Mouse (Mus musculus): ENCODE measurements around the gene Ap1s1.
A peak's percentile ranks its signal among the peaks of the same experiment; 100 is the strongest.

The Ap1s1 gene

DNA sequence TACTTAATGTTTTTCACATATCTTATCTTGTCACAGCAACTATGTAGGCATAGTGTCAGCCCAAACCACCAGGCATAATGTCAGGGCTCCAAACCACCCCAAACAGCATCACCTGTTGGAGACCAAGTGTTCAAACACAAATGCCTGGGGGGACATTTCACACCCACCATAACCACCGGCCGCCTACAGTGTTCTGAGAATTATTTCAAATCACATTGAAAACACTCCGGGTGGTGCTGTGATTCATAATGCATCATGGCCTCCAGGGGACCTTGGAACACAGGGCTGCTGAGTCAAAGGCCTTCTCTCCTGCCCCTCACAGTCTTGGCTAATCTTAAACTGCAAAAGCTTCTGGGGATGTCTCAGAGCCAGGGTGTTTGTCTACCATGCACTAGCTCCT lies 30.0 kb downstream of the Ap1s1 start:
- no peak for DNase-seq

DNA sequence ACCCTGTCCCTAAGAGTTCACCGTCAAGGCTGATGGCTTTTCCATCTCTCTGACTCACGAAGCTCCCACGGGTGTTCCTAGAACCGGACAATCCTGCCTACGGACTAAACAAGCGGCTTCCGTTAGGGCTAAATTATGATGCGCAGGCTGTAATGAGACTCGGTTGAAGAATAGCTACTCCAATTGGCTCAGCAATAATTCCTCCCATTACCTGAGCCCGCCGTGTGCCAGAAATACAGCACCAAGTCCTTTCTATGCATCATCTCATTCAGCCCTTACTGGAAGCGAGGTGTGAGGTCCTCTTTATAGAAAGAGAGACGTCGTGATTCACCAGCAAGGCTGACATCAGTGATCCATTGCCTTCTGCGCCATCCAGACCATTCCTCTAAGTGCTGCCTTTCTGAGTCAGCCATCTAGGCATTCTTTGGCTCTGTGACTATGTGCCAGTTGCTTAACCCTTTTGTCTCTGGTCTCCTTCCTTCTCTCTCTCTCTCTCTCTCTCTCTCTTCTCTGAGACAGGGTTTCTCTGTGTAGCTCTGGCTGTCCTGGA lies 33.5 kb downstream of the Ap1s1 start:
- DNase-seq, result no peak

DNA sequence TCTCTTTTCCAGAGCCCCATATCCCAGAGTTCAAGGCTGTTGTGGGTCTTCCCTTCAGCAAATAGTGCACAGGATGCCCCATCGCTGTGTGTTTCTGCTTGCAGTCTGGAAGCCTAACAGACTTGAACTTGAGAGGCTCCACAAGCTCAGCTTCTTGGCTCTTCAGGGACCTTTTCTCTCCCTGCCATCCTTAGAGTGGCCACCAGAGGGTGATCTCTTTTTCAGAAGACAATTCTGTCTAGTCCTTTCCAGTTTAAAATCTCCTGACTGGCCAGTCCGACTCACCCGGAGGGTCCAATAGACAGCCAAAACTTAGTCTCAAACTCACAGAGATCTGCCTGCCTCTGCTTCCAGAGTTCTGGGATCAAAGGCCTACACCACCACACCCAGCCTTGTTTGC lies 35.9 kb downstream of the Ap1s1 start:
- peak; percentile 59 to 83 for DNase-seq

DNA sequence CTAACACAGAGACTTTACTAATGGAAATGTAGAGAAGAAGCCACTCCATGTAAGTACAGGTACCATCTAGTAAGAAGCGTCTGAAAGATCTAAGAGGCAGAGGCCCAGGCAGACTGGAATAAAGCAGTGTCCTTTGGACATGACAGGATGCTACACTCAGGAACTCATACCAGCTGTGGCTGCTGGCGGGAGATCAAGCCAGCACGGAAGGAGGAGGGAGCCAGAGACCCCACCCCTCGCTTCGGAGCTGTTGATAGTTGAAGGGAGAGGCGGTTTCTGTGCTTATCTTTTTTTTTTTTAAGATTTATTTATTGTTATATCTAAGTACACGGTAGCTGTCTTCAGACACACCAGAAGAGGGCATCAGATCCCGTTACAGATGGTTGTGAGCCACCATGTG lies 38.7 kb downstream of the Ap1s1 start:
- no peak for DNase-seq

DNA sequence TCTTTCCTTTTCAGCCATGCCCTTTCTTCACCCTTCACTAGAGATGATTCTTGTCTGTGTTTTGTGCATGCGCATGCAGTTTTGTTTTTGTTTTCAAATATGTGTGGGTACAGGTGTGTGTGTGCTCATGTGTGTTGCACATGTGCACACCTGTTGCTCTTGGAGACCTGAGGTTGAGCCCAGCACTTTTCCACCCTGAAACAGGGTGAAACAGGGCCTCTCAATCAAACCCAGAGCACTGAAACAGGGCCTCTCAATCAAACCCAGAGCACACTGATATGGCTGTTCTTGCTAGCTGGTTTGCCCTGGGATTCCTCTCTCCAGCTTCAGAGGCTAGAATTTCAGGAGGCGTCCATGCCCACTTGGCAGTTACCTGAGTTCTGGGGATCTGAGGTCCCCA lies 45.3 kb downstream of the Ap1s1 start:
- DNase-seq, result no peak

DNA sequence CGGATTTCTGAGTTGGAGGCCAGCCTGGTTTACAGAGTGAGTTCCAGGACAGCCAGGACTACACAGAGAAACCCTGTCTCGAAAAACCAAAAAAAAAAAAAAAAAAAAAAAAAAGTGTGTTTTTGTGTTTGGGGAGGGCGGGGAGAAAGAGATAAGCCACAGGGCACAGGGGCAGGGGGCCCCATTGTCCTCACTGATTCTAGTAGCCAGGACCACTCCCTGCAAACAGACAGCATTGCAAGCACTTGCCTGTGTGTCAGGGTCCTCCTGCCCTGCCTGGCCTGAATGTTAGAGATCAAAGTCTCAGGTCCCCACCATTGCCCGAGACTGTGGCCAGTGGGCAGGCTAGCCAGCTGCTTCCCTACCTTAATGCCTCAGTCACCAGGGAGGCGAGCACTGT lies 46.5 kb downstream of the Ap1s1 start:
- DNase-seq, result no peak

DNA sequence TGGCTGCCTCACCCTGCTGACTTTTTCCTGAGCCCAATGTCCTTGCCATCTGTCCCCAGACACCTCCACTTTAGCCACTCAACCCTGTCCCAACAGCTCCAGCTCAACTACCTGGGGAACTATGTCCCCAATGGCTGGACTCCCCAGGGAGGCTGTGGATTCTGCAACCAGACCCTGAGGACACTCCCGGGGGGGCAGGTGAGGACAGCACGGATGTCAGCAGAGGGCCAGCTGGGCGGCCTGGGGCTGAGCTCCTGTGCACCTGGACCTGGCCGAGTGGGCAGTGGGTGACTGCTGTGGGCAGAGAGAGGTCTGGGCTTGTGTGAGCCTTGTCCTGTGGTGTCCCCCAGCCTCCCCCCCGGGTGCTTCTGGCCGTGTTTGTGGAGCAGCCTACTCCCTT lies 56.1 kb downstream of the Ap1s1 start:
- no peak for DNase-seq

DNA sequence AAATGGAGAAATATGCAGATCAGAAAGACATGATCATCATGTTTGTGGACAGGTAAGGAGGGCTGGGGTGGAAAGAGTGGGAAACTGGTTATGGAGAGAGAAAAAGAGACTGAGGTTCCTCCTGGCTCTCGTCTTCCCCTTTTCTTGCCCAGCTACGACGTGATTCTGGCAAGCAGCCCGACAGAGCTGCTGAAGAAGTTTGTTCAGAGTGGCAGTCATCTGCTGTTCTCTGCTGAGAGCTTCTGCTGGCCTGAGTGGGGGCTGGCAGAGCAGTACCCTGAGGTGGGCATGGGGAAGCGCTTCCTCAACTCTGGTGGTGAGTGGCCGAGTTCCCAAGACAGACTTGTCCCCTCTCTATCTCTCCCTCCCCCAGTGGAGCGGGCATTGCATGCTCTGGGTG lies 57.5 kb downstream of the Ap1s1 start:
- DNase-seq, result peak in 1 of 2 experiments; percentile 54

DNA sequence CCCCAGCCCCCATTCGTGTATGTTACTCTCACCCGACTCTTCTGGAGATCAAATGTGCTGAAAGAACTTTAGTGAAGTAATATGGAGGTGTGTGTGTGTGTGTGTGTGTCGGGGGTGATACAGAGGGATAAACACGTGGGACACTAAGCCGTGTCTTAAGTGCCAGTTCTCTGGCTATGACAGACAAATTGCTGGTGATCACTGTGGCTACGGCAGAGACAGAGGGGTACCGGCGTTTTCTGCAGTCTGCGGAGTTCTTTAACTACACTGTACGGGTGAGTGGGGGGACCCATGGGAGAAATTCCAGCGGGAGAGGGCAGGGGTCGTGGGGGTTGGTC lies 58.0 kb downstream of the Ap1s1 start, which contains the start of gene Znhit1:
Znhit1 (minus strand) TSS at position 88 of the 338 bp plus-strand sequence.
- DNase-seq, result no peak

DNA sequence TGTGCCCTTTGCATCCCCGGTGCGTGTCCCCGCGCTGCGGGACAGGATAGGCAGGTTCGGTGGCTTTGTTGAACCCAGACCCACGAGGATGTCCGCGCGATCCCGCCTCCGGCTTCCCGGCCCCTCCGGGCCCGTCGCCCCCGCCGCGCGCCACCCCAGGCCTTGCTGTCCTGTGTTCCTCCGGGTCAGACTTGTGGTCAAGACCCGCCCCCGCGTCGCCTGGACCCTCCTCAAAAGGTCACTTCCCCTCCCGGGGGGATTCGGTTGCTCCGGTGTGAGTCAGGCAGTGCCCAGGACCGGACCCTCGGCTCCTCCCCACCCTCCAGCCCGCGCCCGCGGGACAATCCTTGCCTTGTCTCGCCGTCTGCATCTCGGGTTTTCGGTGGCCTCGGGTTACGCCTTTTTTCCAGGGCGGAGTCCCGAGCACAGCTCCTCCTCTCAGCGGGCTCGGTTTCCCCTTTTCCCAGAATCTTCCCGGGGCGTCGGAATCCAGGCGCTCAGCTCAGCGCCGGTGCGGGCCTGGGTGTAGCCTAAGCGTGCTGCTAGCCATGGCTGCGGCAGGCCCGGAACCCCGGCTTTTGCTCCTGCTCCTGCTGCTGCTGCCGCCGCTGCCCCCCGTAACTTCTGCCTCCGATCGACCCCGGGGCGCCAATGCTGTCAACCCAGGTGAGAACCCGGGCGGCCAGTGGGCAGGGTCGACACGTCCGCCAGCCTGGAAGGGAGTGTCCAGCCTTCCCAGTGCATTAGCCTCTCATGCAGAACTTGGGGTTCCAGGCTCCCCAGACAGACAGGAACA lies 58.6 kb downstream of the Ap1s1 start:
- peak; percentile 78 to 83 for DNase-seq

DNA sequence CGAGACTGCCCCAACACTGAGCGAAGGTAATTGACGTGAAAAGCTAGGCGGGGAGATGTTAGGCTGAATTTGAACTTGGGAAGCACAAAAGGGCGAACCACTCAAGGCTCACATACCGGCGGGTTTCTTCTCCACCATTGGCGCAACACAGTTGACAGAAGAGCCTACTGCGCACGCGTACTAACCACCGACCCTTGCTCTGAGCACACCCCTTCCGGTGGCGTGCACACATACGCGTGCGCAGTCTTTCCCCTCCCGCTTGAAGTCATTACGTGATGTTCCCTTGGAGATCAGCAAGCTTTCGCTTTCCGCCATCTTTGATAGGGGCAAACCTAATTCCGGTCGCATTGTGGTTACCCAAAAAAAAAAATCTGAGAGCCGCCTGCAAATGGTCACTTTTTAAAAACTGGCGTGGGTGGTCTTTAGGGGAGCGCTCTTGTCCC lies 59.2 kb downstream of the Ap1s1 start, which contains the start of gene Plod3:
Plod3 (plus strand) TSS at position 325 of the 443 bp plus-strand sequence.
- peak; percentile 97 to 99 for DNase-seq

Data from kidney, postnatal 36 days (tissue).